Mouse (Mus musculus) heart, adult 9 months (tissue): ENCODE measurements at regions not wholly inside any gene's neighbourhood (a gene's known extent, or its start where the extent isn't known, plus 50 kb on each side); places are given as distances from the start of the nearest gene placed in this dataset.

Source experiments
- DNase-seq, 2 experiments: peaks; one replicate each; pipeline ENCODE4 v3.0.0; 2022; ENCODE audit warnings: low spot score in 2 of 2

GRCm38 (mm10) chr14:61896879-61897278, 289.6 kb downstream of the Kcnrg start:
- no peak for DNase-seq

DNA sequence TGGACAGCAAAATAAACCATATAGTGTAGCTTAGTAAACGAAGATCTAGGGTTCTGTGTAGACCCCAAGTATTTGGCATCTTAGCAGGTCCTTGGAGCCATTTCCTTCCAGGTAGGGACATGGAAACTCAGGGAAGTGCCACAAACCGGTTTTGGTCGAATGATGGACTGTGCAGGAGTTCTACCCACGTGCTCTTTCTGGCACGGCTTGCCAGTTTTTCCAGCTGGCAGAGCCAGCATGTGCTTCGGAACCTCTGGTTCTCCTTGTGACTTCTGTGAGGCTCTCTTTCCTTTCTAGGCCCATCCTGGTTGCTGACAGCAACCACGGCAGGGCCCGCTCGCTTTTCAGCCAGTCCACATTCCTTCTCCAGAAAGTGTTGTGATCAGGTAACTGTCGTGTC, 291.4 kb downstream of the Kcnrg start:
- no peak for DNase-seq

GRCm38 (mm10) chr14:61904426-61905124, 297.3 kb downstream of the Kcnrg start:
- DNase-seq, result no peak

GRCm38 (mm10) chr14:61918113-61918512, 310.9 kb downstream of the Kcnrg start:
- DNase-seq, result no peak

DNA sequence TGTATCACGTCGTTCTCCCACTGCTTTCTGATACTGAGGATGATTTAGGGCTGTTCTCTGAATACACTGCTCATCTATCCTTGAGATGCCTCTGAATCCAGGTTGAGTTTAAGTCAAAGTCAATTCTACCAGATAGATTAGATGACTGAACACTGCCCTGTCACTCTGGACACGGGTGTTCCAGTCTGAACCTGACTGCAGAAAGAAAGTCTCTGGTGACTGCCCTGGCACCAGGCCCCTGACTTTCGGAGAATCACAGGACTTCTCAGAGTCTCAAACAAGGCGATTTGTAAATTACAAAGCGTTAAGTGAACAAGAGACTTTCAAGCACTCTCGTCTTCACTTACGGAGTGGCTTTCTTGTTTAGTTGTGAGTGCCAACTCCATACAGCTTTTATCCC, 324.6 kb downstream of the Kcnrg start:
- DNase-seq, result no peak

DNA sequence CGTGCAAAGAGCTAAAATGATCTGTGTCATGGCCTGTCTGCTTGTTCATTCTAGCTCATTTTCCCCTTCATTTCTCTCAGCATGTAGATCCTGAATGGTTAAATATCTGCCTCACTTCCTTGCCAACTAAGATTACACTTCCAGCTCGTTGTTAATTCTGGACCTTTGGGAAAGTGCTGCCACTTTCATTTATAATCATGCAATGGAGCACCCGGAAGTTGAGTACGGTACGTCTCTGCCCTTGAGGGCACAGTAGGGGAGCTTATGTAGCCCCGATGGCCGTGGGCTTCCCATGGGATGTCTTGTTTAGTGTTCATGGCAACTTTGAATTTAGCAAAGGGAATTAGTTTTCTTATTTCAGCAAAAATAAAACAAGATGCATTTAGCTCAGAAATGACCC, 334.4 kb downstream of the Kcnrg start:
- no peak for DNase-seq

- DNase-seq, result no peak
Measured at GRCm38 (mm10) chr14:61945659-61946058, 338.4 kb downstream of the Kcnrg start.

DNA sequence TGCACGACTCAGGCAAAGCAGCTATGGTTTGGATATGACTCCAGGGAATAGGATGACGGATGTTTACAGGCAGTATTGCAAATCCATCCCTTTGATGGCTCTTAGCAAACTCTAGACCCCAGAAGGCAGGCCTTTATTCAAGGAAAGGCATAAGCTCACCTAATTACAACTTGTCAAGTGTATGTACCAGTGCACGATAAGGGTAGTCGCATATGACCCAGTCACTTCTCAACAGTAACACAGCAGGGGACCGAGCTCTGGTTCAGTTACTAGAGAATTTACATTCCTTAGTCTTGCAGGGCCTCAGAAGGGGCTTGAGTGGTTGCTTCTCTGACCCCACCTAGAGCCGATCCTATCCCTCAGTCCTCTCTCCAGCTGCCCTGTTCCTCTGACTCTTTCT, 342.2 kb downstream of the Kcnrg start:
- no peak for DNase-seq

DNA sequence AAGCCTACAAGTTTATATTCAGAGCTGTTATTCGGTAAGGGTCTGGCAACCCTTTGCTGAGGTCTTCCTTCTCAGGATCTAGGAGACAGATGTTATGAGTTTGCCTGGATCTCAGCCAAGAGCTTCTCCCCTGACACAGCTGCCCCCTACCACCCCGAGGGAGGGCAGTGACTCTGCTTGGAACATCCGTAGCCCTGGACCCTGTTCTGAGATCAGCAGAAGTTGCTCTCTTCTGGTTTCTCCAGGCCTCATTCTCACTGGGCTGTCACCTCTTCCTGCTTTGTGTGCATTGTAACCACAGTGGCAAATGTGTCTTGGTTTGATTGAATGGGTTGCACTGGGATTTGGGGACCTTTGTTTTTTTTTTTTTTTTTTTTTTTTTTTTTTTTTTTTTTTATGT, 342.4 kb upstream of the Rnaseh2b start:
- DNase-seq, result no peak

DNA sequence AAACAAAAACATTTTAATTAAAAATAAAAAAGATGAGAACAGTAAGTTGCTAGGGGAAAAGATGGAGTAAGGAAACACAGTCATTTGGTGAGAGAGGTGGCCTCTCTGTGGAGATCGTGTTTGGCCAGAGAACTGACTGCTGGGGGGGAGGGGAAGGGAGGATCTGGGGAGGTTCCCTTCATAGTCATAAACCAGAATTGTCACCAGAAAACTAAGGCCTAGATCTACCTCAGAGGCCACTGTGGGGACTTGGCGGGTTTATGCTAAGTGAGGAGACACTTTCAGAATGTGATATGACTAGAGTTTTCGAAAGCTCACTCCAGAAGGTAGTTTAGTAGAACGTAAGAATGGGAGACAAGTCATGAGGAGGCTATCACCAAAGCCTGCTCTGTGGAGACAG, 339.4 kb upstream of the Rnaseh2b start:
- DNase-seq, result no peak

DNA sequence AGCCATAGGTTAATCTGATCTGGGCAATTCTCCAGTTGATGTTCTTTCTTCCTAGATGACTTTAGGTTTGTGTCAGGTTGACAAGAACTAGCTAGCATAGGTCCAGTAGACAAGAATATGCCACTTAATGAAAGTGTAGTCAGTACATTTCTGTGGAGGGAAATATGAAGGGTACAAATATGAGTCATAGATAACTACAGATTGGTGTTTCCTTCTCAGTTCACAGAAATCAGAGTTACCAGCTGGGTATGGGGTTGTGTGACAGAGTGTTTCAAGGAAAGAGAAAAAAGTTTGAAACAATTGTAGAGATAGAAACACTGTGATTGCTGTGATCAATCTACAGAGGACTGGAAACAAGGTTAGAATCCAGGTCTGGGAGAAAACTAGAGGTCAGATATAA, 337.0 kb upstream of the Rnaseh2b start:
- DNase-seq, result no peak

GRCm38 (mm10) chr14:61960243-61960957, 332.0 kb upstream of the Rnaseh2b start:
- no peak for DNase-seq

DNA sequence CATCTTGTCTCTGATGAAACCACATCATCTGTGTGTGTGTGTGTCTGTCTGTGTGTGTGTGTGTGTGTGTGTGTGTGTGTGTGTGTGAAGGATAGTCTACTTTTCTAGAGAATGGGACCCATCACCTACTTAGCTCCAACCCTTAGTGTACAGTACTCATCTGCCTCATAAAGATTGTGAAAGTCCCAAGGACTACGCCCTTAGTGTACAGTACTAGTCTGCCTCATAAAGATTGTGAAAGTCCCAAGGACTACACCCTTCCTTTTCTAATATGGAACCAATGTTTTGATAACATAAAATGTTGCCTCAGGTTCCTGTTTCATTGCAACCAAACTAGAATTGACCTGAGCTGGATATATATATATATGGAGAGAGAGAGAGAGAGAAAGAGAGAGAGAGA, 323.9 kb upstream of the Rnaseh2b start:
- DNase-seq, result no peak

- no peak for DNase-seq
Measured at GRCm38 (mm10) chr14:61968957-61969535, 323.3 kb upstream of the Rnaseh2b start.

GRCm38 (mm10) chr14:61970591-61970990, 321.8 kb upstream of the Rnaseh2b start:
- DNase-seq, result no peak

GRCm38 (mm10) chr14:61971100-61972088, 321.0 kb upstream of the Rnaseh2b start:
- DNase-seq, result peak; percentile 27 to 46

DNA sequence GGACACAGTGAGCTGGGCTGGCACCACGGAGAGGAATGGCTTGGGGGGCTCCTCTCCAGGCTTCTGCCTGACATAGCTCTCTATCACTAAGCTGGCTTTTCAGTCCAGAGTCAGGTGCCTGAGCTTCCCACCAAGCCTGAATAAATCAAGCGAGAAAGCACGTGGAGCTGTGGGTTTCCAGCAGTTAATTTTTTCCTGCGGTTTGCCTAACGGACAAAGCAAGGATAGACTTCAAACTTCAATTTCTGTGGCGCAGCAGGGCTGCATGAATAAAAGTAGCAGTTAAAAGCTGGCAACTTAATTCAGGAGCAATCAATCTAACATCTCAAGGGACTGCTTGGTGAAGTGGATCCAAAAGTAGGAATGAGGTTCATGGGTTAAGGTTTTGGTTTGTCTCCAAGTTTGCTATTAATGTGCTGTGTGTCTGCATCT, 317.1 kb upstream of the Rnaseh2b start:
- no peak for DNase-seq

- DNase-seq, result no peak
Measured at GRCm38 (mm10) chr14:61980581-61980980, 311.8 kb upstream of the Rnaseh2b start.

DNA sequence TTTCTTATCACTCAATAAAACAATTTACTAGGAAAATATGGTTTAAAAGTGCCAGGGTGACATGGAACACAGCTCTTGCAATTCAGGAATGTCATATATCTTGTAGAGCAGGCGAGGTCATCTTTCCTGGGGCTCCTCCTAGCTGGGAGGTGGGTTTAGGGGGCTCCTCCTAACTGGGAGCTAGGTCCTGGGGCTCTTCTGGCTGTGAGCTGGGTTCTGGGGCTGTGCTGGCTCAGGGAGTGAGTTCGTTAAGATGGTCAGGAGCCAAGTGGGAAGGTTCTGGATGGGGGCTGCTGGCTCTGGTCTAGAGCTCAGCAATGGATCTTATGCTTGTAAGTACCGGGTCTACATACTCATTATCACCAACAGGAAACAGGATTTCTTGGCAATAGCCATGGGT, 306.8 kb upstream of the Rnaseh2b start:
- no peak for DNase-seq

DNA sequence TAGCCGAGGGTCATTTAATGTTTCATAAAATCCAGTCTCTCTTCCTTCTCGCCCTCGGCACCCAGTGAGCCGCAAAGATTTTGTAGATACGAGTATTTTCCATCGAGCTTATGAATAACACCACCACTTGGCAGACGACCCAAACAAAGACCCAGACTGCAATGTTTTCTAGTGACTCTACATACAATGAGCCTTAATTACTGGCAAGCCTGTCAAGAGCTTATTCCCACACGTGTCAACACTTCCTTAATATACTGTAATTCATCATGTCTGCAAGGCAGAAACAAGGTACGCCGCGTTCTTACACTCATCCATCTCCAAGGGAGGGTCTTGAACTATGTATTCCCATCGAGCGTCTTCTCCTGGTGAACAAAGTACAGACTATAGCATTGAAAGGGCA, 306.2 kb upstream of the Rnaseh2b start:
- DNase-seq, result no peak

DNA sequence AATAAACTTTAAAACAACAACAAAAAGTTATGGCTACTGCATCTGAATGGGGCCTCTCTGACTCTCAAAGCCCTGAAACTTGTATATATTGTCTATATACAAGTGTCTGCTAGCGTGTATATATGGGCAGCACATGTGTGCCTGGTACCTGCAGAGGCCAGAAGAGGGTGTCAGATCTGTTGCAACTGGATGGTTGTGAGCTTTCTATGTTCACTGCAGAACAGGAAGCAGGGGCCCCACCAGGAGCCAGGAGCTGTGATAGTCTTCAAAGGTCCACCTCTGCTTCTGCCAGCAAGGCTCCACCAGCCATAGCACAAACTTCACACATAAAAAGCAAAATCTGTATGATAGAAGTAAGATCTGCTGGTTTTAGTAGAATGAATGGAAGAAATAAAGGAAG, 297.1 kb upstream of the Rnaseh2b start:
- no peak for DNase-seq

DNA sequence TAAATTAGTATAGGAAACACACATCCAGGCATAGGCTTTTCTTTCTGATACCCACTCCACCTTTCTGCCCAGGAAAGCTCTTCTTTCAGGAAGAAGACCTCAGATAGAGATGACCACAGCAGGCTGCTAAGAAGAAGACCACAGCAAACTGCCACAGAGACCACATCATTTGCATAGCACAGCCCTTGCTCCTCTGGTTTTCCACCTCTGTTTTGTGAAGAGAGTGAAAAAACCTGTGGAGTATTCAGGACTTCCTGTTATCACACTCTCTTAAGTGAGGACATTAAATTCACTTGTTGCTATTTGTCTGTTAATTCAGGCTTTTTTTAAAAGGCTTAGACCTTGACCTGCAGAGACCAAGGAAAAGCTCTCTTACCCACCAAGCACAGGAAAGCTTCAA, 294.7 kb upstream of the Rnaseh2b start:
- DNase-seq, result no peak
